Mouse (Mus musculus) liver, embryonic 11.5 days (tissue): ENCODE measurements around the gene Entpd2. TPM values are rescaled to one million over a fixed set of nuclear protein-coding genes. Genes with fewer than 3 reads are reported as not detected.

Experiments
- ATAC-seq: fragments of 200-750 bp; cut with Nextera tagmentation; replicated peaks from 2 replicates; pipeline ENCODE4 v1.8.0; 2017; ENCODE audit warnings: moderate number of reproducible peaks, mild to moderate bottlenecking, moderate TSS enrichment, moderate library complexity; ENCODE audit not compliant: low FRiP score
- DNase-seq: peaks from one replicate; pipeline ENCODE4 v3.0.0-alpha.2; 2017; ENCODE audit warnings: low spot score
- H3K27ac ChIP-seq: fragments of 300-500 bp; sonication (generic); 2 replicates; pipeline ENCODE4 v1.5.1; 2014; ENCODE audit warnings: mild to moderate bottlenecking, low read depth, low read length, control low read depth
- H3K27me3 ChIP-seq: fragments of 300-500 bp; sonication (generic); replicated peaks from 2 replicates; pipeline ENCODE4 v1.6.1; 2014; ENCODE audit warnings: low read length, mixed read lengths; ENCODE audit not compliant: control insufficient read depth, insufficient read depth
- H3K36me3 ChIP-seq: fragments of 300-500 bp; sonication (generic); 2 replicates; pipeline ENCODE4 v1.6.1; 2014; ENCODE audit warnings: mild to moderate bottlenecking, low read length, moderate library complexity, mixed read lengths; ENCODE audit not compliant: control insufficient read depth, insufficient read depth
- H3K4me1 ChIP-seq: fragments of 300-500 bp; sonication (generic); replicated peaks from 2 replicates; pipeline ENCODE4 v1.6.1; 2014; ENCODE audit warnings: low read length, mixed read lengths; ENCODE audit not compliant: control insufficient read depth, insufficient read depth
- H3K4me2 ChIP-seq: fragments of 300-500 bp; sonication (generic); 2 replicates; pipeline ENCODE4 v1.6.1; 2014; ENCODE audit warnings: mild to moderate bottlenecking, control low read depth, moderate library complexity
- H3K4me3 ChIP-seq: fragments of 300-500 bp; sonication (generic); 2 replicates; pipeline ENCODE4 v1.5.1; 2014; ENCODE audit warnings: low read depth, low read length, control low read depth
- H3K9ac ChIP-seq: fragments of 300-500 bp; sonication (generic); 2 replicates; pipeline ENCODE4 v1.6.1; 2014; ENCODE audit warnings: low read depth, low read length, control low read depth
- H3K9me3 ChIP-seq: fragments of 300-500 bp; sonication (generic); 2 replicates; pipeline ENCODE4 v1.6.1; 2016; ENCODE audit warnings: low read length, inconsistent platforms, mixed read lengths; ENCODE audit not compliant: control insufficient read depth
- WGBS: fragments of 180-500 bp; shearing (Covaris S2); extraction: QIAGEN DNeasy Blood & Tissue Kit; methylation state at CpG from one replicate; pipeline ENCODE4 v1.1.7; 2014; 5-methylcytosine and 5-hydroxymethylcytosine counted together
- polyA plus RNA-seq: library from polyadenylated mRNA; unstranded; fragments of >200 nt; fragmentation: Nextera tagmentation; extraction: Ambion mirVana; gene quantifications from 2 replicates; pipeline ENCODE4 v1.2.1, GENCODE M21; 2014

Entpd2 gene
- polyA plus RNA-seq, result 0.25 and 0.45 TPM in 2 replicates

GRCm38 (mm10) chr2:25395721-25396596, at the start of gene Entpd2:
TSS of gene Entpd2 (plus strand) at chr2:25395874.
- DNase-seq (no peak), ATAC-seq (peak; percentile 57)
- peaks cover 71% of the 10 kb centered on the region for H3K27me3 ChIP-seq
- H3K4me1 ChIP-seq, result peaks cover 5% of the 10 kb centered on the region
- no peak within 1 kb of the TSS for H3K27ac ChIP-seq
- peak within 1 kb of the TSS; percentile 92 for H3K4me2 ChIP-seq
- H3K36me3 ChIP-seq, result no peaks in the 10 kb centered on the region
- peak within 1 kb of the TSS; percentile 49 for H3K4me3 ChIP-seq
- no peaks in the 10 kb centered on the region for H3K9me3 ChIP-seq
- WGBS, result 3% methylated on average over 57 of the region's 57 CpGs
- H3K9ac ChIP-seq, result no peak within 1 kb of the TSS

GRCm38 (mm10) chr2:25348162-25348561, 47.5 kb upstream of the Entpd2 start:
- Histone ChIP-seq H3K27ac (no peak overlapping the region), H3K4me1 (no peaks in the 10 kb centered on the region), H3K4me3 (no peak overlapping the region), H3K9me3 (no peaks in the 10 kb centered on the region), H3K36me3 (peaks cover 68% of the 10 kb centered on the region), H3K4me2 (no peak overlapping the region), H3K9ac (no peak overlapping the region), H3K27me3 (no peaks in the 10 kb centered on the region)
- no peak for ATAC-seq
- 91% methylated on average over 7 of the region's 7 CpGs for WGBS
- no peak for DNase-seq

GRCm38 (mm10) chr2:25349499-25349898, 46.2 kb upstream of the Entpd2 start:
- no peak overlapping the region for H3K27ac ChIP-seq
- H3K27me3 ChIP-seq, result no peaks in the 10 kb centered on the region
- peaks cover 58% of the 10 kb centered on the region for H3K36me3 ChIP-seq
- H3K9ac ChIP-seq, result no peak overlapping the region
- ATAC-seq (no peak), DNase-seq (no peak)
- no peaks in the 10 kb centered on the region for H3K4me1 ChIP-seq
- H3K4me2 ChIP-seq, result no peak overlapping the region
- no peak overlapping the region for H3K4me3 ChIP-seq
- H3K9me3 ChIP-seq, result no peaks in the 10 kb centered on the region
- 95% methylated on average over 4 of the region's 4 CpGs for WGBS

- DNase-seq, result no peak
- Histone ChIP-seq H3K9me3 (no peaks in the 10 kb centered on the region), H3K9ac (no peak overlapping the region), H3K36me3 (peaks cover 48% of the 10 kb centered on the region), H3K4me3 (no peak overlapping the region), H3K4me1 (peaks cover 4% of the 10 kb centered on the region; the same call in 1 of the 2 replicates), H3K27ac (no peak overlapping the region), H3K4me2 (no peak overlapping the region), H3K27me3 (no peaks in the 10 kb centered on the region)
- 88% methylated on average over 3 of the region's 3 CpGs for WGBS
- ATAC-seq, result no peak
Observed at GRCm38 (mm10) chr2:25350701-25351100, 45.0 kb upstream of the Entpd2 start.

GRCm38 (mm10) chr2:25354211-25354610, 41.5 kb upstream of the Entpd2 start:
- 79% methylated on average over 6 of the region's 6 CpGs for WGBS
- H3K4me1 ChIP-seq, result peaks cover 11% of the 10 kb centered on the region
- H3K27ac ChIP-seq, result no peak overlapping the region
- H3K4me2 ChIP-seq, result no peak overlapping the region
- H3K36me3 ChIP-seq, result peaks cover 21% of the 10 kb centered on the region
- H3K27me3 ChIP-seq, result no peaks in the 10 kb centered on the region
- no peaks in the 10 kb centered on the region for H3K9me3 ChIP-seq
- ATAC-seq, result no peak
- H3K4me3 ChIP-seq, result no peak overlapping the region
- DNase-seq, result no peak
- H3K9ac ChIP-seq, result no peak overlapping the region

GRCm38 (mm10) chr2:25355419-25356066, 40.1 kb upstream of the Entpd2 start:
- Histone ChIP-seq H3K9ac (peak overlapping the region; percentile 58), H3K4me3 (peak overlapping the region; percentile 68), H3K36me3 (peaks cover 8% of the 10 kb centered on the region), H3K4me1 (peaks cover 11% of the 10 kb centered on the region), H3K27me3 (no peaks in the 10 kb centered on the region), H3K9me3 (no peaks in the 10 kb centered on the region), H3K4me2 (peak overlapping the region; percentile 95), H3K27ac (no peak overlapping the region)
- no peak for ATAC-seq
- 37% methylated on average over 18 of the region's 18 CpGs for WGBS
- DNase-seq, result no peak

- WGBS, result 6% methylated on average over 13 of the region's 13 CpGs
- H3K27me3 ChIP-seq, result no peaks in the 10 kb centered on the region
- H3K27ac ChIP-seq, result no peak within 1 kb of the TSS
- H3K36me3 ChIP-seq, result no peaks in the 10 kb centered on the region; the same call in 1 of the 2 replicates
- H3K4me1 ChIP-seq, result peaks cover 11% of the 10 kb centered on the region
- ATAC-seq, result peak; percentile 80
- DNase-seq, result peak; percentile 90
- H3K9ac ChIP-seq, result peak within 1 kb of the TSS; percentile 67
- H3K9me3 ChIP-seq, result no peaks in the 10 kb centered on the region
- H3K4me2 ChIP-seq, result peak within 1 kb of the TSS; percentile 95
- H3K4me3 ChIP-seq, result peak within 1 kb of the TSS; percentile 68
Observed at GRCm38 (mm10) chr2:25356208-25357079, 39.2 kb upstream of the Entpd2 start, which contains the start of gene Dpp7. TSS of gene Dpp7 (minus strand) at chr2:25356359.

GRCm38 (mm10) chr2:25359848-25360247, 35.8 kb upstream of the Entpd2 start:
- H3K36me3 ChIP-seq, result no peaks in the 10 kb centered on the region
- no peak for DNase-seq
- H3K27ac ChIP-seq, result no peak overlapping the region
- no peak overlapping the region for H3K4me2 ChIP-seq
- no peak overlapping the region for H3K9ac ChIP-seq
- WGBS, result 72% methylated on average over 4 of the region's 4 CpGs
- H3K9me3 ChIP-seq, result no peaks in the 10 kb centered on the region
- H3K4me1 ChIP-seq, result peaks cover 11% of the 10 kb centered on the region
- no peaks in the 10 kb centered on the region; the same call in none of the 2 replicates for H3K27me3 ChIP-seq
- no peak overlapping the region for H3K4me3 ChIP-seq
- no peak for ATAC-seq
